Mouse (Mus musculus): ENCODE data around the gene Pax5. TPM values are rescaled to one million over a fixed set of nuclear protein-coding genes. Genes with fewer than 3 reads are reported as not detected.

Pax5 gene
- total RNA-seq, 2 experiments from 2014 or later: 0.10 to 0.38 TPM

DNA sequence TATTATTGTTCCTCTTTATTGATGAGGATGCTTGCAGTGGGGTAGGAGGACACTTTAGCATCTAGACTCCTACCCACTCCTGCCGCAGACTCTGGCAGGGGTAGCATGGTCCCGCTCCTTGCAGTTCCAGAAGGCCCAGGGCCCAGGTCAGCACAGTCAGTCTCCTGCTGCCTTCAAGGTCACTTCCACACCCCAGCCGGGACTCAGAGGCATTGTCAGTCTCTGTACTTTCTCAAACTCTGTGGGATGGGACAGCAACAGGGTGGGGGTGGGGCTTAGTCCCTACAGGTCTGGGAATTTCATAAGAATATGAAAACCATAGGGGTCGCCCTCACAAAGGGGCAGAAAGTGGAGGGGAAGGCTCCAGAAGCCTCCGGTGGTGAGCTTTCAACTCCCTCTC lies 177.0 kb downstream of the Pax5 start:
- no peak for TF ChIP-seq CTCF (conservative IDR thresholded peaks at IDR 0.05)
- no peak overlapping the region for H3K4me3 ChIP-seq
- no peak for DNase-seq (ENCODE audit: low spot score in 2 of 2)
- H3K27ac ChIP-seq: no peak overlapping the region

DNA sequence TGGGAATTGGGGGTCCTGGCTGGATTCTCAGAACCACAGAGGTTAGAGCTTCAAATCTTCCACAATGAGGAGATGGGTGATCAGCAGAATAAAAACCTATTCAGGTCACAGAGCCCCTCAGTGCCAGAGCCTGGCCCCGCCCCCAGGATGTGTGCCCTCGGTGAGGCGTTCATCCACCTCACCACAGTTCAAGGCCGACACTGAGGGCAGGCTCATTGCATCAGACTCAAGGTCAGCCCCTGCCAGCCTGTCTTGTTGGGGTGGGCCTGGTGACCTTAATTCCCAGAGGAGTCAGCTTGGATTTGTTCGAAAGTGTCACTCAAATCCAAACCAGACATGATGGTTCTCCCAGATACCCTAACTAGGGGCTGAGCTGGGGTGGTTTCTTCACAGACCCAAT lies 177.6 kb downstream of the Pax5 start:
- no peak for TF ChIP-seq CTCF (conservative IDR thresholded peaks at IDR 0.05)
- no peak overlapping the region for H3K4me3 ChIP-seq
- no peak overlapping the region for H3K27ac ChIP-seq
- no peak for DNase-seq (ENCODE audit: low spot score in 2 of 2)

DNA sequence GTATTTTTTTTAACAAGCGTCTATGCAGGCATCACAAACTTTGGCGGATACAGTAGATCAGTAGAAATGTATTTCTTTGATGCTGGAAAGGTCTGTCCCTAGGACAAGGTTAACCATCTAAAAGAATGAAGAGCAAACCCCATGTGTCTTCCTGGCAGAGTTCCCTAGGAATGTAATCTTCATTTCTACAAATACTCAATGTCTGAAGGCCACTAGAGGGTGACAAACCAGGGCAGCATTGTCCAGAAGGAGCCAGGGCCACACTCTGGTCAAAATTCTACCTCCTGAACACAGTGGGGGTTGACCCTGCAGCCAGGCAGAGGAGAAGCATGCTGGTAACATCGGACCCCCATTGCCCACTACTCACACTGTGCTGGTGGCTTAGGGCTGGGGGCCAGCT lies 185.0 kb downstream of the Pax5 start:
- DNase-seq (ENCODE audit: low spot score in 2 of 2): no peak
- Histone ChIP-seq H3K4me3 (no peak overlapping the region), H3K27ac (no peak overlapping the region)
- peak; percentile 39 for TF ChIP-seq CTCF (conservative IDR thresholded peaks at IDR 0.05)

DNA sequence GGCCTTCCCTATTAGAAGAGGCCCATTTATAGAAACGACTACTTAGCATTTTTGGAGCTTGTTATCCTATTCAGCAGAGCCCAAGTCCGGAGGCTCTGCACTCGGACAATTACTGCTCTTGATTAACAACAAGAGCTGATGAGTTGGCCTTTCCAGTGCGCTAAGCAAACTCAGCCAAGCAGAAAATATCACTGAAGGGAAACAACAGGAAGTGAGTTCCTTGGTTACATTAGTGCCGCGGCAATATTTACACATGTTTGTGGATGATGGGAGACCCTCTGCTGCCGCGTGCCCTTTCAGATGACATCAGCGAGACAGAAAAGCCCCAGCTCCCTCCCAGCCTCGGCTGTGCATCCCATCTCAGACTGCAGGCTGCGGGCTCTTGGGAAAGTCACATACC lies 191.4 kb downstream of the Pax5 start:
- Histone ChIP-seq H3K27ac (no peak overlapping the region), H3K4me3 (no peak overlapping the region)
- peak; percentile 17 to 37 for DNase-seq (ENCODE audit: low spot score in 2 of 2)
- no peak for TF ChIP-seq CTCF (conservative IDR thresholded peaks at IDR 0.05)

DNA sequence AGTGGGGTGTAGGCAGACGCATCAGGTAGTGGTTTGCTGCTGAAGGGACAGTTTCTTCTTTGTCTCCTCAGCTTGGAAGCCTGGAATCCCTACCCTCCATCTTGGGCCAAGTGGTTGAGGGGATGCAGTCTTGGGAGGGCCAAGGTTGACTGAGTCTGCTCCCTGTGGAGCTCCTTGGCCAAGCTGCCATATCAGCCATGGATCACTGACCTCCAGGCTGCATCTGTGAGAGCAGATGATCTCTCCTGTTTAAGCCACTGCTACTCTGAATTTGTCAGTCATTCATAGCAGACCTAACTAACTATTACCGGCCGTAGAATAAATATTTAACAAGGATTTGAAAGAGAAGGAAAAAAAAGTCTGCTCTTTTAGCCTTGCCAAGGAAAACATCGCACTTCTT lies 196.3 kb downstream of the Pax5 start:
- no peak for DNase-seq (ENCODE audit: low spot score in 2 of 2)
- no peak overlapping the region for H3K4me3 ChIP-seq
- TF ChIP-seq CTCF (conservative IDR thresholded peaks at IDR 0.05): no peak
- no peak overlapping the region for H3K27ac ChIP-seq

DNA sequence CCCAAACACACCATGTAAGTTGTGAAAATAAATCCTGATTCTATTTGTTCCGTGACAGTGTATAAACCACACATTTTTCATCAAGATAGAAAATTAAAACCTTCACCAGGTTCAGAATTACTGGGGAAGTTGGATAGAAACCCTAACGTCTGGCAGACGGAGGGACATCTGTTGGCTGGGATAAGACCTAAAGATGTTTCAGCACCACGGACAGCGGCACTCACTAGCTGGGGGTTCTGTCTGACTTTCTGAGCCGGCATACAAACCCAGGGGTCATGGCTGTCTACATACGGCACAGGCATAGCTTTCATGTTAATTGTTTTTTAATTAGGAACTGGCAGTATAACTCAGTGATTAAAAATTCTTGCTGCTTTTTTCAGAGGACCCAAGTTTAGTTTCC lies 198.6 kb downstream of the Pax5 start:
- H3K27ac ChIP-seq: no peak overlapping the region
- DNase-seq (ENCODE audit: low spot score in 2 of 2): no peak
- H3K4me3 ChIP-seq: no peak overlapping the region
- TF ChIP-seq CTCF (conservative IDR thresholded peaks at IDR 0.05): no peak

DNA sequence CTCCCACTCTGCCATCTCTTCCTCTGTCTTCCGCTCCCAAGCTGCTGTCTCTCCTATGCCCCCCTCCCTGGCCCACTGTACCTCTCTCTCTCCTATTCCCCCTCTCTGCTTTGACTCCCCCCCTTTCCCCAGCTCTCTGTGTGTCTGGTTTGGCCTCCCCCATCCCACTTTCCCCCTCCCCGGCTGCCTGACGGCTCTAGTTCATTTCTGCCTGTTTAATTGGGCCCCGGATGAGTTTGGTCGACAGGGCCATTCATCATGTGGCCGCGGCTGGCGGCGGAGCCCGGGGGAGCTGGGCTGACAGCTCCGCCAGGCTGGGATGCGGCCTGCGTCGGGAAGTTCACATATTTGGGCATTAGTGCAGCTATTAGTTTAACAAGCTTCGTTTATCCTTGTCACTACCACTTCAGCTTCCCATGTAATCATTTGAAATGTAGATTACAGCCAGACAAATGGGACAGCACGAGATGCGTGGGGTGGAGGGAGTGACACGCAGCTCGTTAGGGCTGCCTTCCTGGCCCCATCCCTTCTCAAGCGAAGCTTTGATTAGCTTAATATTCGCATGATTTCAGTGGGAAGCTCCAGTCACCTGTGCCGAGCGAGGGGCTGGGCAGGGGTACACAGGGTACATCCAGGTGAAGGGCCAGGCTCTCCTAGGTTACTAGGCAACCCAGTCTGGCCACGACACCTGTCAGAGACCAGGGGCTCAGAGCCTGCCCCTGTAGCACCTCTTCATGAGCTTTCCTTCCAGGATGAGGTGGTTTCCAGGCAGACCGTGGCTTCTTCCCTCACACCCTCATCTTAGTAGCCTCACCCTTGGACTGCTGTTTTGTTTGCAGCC lies 201.7 kb downstream of the Pax5 start:
- no peak for TF ChIP-seq CTCF (conservative IDR thresholded peaks at IDR 0.05)
- no peak overlapping the region for H3K27ac ChIP-seq
- H3K4me3 ChIP-seq: no peak overlapping the region
- no peak for DNase-seq (ENCODE audit: low spot score in 2 of 2)

DNA sequence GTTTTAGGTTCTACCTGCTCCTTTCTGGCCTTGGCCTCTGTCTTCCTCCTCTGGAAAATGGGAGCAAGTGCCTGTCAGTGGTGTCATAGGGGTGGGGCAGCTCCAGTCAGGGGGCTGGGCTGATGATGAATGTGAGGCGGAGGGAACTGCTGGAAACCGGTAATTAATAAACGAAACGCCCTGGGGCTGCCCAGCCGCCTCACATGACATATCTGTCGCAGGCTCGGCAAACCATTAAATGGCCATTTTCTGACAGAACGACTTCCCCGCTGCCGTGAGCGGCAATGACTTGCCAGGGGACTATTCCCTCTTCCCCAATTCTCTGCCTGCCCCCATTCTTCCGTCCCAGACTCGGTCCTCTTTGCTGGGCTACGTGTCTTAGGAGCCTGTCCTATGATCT lies 202.4 kb downstream of the Pax5 start:
- Histone ChIP-seq H3K27ac (no peak overlapping the region), H3K4me3 (no peak overlapping the region)
- no peak for TF ChIP-seq CTCF (conservative IDR thresholded peaks at IDR 0.05)
- no peak for DNase-seq (ENCODE audit: low spot score in 2 of 2)

DNA sequence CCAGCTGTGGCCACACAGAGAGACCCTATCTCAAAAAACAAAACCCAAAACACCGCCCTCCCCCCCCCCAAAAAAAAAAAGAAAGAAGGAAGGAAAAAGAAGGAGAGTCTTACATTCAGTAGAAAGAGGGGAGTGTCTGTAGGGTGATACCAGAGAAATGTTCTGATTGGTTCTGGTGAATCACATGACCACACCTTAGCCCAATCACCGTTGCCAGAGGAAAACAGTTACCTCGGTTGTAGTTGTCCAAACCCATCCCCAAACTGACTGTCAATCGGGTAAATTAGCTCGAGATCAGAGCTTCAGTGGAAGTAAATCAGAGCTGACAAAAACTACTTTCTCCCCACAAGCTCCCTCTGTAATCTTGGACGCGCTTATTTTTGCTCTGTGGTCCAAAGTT lies 205.3 kb downstream of the Pax5 start:
- no peak for TF ChIP-seq CTCF (conservative IDR thresholded peaks at IDR 0.05)
- no peak for DNase-seq (ENCODE audit: low spot score in 2 of 2)
- H3K4me3 ChIP-seq: no peak overlapping the region
- no peak overlapping the region for H3K27ac ChIP-seq

DNA sequence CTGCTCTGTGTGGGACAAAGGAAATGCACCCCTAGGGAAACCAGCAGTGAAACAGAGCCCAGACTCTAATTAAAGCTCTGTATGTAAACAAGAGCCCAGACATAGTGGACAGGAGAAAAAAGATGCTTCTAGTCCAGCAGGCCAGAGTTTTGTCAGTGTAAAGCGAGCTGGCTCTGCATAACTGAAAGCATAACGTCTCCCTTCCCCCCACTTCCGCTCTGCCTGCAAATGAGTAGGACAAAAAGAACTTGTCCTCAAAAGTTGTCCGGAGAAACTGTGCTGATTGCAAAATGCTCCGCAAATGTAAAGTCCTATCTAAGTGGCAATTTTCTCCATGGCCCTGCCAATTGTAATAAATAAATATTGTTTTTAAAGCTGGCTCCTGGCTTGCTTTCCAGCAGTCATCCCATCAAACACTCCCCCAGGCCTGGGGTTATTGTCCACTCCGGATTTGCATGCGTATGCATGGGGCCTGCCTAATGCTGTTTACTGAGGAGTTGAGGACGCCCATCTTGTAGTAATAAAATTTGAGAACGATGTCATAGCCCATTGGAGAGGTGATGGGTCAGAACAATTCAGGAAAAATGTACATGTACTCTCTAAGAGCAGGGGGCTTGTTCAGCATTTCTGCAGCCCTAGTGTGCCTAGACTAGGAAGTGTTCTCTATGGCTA lies 208.0 kb downstream of the Pax5 start:
- TF ChIP-seq CTCF (conservative IDR thresholded peaks at IDR 0.05): no peak
- DNase-seq (ENCODE audit: low spot score in 2 of 2): no peak
- Histone ChIP-seq H3K4me3 (no peak overlapping the region), H3K27ac (no peak overlapping the region)

DNA sequence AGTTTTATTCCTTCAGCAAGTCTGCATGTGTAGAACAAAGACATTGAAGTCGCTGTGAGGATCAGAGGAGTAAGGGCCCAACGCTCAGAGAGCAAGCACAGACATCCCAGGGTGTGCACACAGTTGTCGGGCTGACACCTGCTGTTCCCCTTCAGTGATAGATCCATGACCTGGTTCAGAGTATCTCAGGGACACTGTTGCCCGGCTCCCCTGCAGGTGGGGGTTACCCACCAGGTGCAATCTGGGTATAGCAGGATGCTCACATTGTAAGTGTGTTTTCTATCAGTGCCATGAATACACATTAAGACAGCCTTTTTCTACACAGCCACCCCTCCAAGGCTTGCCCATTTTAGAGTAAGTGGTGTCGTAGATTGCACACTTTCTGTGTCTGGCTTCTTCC lies 212.1 kb downstream of the Pax5 start:
- Histone ChIP-seq H3K27ac (no peak overlapping the region), H3K4me3 (no peak overlapping the region)
- TF ChIP-seq CTCF (conservative IDR thresholded peaks at IDR 0.05): no peak
- DNase-seq (ENCODE audit: low spot score in 2 of 2): no peak

DNA sequence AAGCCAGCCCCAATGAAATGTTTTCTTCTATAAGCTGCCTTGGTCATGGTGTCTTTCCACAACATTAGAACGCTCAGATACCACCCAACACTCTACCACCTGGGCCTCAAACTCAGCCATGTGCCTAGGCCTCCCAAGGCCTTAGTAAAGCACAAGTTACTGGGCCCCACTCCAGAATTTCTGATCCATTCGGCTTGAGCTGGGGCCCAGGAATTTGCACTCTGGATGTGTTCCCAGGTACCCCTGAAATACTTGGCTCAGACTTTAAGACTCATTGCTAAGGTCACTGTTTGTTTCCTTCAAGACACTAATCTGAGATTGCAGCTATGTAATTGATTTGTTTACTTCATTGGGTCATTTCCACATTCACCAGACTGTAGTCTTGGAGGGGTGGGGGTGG lies 214.5 kb downstream of the Pax5 start:
- DNase-seq (ENCODE audit: low spot score in 2 of 2): no peak
- TF ChIP-seq CTCF (conservative IDR thresholded peaks at IDR 0.05): no peak
- H3K4me3 ChIP-seq: no peak overlapping the region
- no peak overlapping the region for H3K27ac ChIP-seq

DNA sequence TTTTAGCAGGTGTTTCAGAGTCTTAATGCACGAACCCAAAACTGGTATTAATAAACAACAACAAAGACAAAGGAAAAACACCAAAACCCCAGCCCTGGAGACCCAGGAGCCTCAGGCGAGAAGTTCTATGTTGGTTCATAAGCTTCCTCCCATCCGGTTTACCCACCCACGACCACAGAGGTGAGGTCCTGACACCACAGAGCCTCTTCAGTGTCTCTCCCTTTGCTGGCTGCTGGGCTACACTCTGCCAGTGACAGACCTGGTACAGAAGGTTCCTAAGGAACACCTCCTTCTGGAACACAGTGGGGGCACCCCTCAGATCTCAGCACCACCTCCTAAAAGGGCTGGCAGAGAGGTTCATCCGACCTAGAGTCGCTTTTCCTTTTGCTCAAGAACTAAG lies 216.5 kb downstream of the Pax5 start:
- no peak for TF ChIP-seq CTCF (conservative IDR thresholded peaks at IDR 0.05)
- Histone ChIP-seq H3K4me3 (no peak overlapping the region), H3K27ac (no peak overlapping the region)
- DNase-seq (ENCODE audit: low spot score in 2 of 2): no peak

DNA sequence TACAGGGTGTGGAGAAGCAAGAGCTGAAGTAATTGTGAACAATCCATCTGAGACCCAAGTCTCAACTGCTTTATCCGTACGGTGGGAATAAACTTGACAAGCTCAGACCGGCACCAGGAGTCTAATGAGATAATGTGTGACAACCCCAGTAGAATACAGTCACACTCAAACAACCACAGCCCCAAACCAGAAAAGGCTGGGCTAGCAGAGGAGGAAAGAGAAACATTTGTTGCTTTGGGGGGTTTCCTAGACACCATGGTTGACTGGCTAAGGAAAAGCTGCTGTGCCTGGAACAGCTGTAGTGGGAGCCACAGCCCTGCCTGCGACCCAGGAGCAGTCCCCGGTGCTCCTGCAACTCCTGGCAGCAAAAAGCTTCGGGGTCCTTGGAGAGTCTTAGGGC lies 219.4 kb downstream of the Pax5 start:
- no peak for TF ChIP-seq CTCF (conservative IDR thresholded peaks at IDR 0.05)
- DNase-seq (ENCODE audit: low spot score in 2 of 2): no peak
- no peak overlapping the region for H3K4me3 ChIP-seq
- no peak overlapping the region for H3K27ac ChIP-seq

Data from layer of hippocampus, adult 2 months (tissue).